Mouse (Mus musculus): ENCODE measurements around the gene Oas1d. TPM values are rescaled to one million over a fixed set of nuclear protein-coding genes. Genes with fewer than 3 reads are reported as not detected.

Oas1d gene
- total RNA-seq, 2 experiments from 2014 or later, result not detected

DNA sequence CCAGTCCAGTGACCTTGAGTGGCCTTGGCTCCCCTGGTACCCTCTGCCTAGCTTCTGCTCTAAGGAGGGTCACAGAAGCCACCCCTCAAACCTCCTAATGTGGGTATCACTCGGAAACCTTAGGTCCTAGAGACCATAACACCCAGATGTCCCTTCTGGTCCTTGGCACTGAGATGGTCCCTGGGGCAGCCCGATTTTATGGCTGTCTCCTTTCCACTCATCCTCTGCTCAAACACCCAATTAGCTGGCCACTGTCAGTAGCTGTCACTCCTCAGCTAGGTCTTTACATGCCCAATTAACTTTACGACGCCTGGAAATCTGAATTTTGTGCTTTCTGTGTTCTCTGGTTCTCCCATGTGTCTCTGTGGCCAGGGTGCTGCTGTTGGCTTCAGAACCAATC lies 51.8 kb downstream of the Oas1d start:
- DNase-seq (ENCODE audit: low spot score in 2 of 2), result no peak
- intact Hi-C loops (cut with DNase I), result no loop called here

- intact Hi-C loops (cut with DNase I), result no loop called here
- DNase-seq (ENCODE audit: low spot score in 2 of 2), result no peak
Measured at GRCm38 (mm10) chr5:120966894-120967293, 52.6 kb downstream of the Oas1d start.

DNA sequence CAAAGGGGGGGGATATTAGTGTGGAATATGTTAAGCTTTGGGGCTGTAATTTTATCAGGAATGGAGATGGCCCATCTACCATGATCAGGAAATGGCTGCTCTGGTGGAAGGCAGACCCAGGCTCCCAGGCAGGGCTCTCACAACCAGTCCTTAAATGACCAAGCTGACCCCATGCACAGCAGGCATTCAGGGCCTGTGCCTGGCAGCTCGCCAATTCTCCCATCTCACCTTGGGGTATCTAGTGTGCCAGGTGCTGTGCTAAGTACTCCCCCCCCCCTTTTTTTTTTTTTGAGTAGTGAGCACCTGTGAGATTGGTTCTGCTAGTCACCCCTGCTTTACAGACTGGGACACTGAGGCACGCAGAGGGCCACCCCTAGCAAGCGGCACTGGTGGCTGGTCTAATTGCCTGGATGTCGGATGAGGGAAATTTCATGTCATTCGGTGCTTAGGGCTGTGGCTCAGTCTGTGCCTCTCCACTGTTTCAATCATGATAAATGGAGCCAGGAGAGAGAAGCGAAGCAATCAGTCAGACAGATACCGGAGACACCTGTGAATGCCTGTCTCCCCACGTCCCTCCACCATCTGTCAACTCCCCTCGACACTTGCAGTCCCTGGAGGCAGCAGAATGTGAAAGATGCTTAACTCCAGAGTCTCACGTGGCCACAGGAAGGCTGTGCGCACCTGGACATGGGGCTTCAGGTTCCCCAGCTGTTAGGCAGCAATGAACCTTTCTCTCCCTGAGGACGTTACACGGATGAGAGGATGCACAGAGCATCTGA lies 53.2 kb downstream of the Oas1d start:
- intact Hi-C loops (cut with DNase I), result no loop called here
- DNase-seq (ENCODE audit: low spot score in 2 of 2), result no peak

DNA sequence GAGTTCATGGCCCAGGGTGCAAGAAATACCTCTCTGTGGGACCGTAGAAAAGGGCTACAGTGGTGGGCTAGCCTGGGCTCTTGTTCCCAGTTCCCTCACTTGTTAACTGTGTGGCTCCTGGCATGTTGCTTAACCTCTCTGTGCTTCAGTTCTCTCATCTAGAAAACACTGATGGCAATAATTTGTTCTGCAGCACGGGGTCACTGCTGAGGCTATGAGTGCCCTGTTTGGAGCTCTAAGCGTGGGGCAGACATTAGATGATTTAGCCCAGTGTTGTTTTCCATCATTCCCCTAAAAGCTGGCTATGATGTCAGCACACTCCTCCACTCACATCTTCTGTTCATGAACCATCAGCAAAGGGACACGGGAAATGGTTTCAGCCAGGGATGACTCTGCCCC lies 53.8 kb downstream of the Oas1d start:
- intact Hi-C loops (cut with DNase I), result no loop called here
- DNase-seq (ENCODE audit: low spot score in 2 of 2), result no peak

- no peak for DNase-seq (ENCODE audit: low spot score in 2 of 2)
- intact Hi-C loops (cut with DNase I), result no loop called here
Measured at GRCm38 (mm10) chr5:120968799-120969198, 54.5 kb downstream of the Oas1d start.

- intact Hi-C loops (cut with DNase I), result no loop called here
- DNase-seq (ENCODE audit: low spot score in 2 of 2), result no peak
Measured at GRCm38 (mm10) chr5:120969703-120970102, 55.4 kb downstream of the Oas1d start.

Other genes starting within 250 kb of the Oas1d start
- gene Dtx1, start 202.6 kb upstream of the Oas1d start, total RNA-seq (2021), result 10 to 100 TPM; 67.3 to 71.3 TPM
- under 1 TPM in 1 of 2 experiments, not detected in 1; 0.23 TPM for gene Oas2, start 164.7 kb upstream of the Oas1d start, total RNA-seq (2021)
- gene Oas3, start 136.9 kb upstream of the Oas1d start, total RNA-seq (2021), result not detected
- not detected for gene Oas1e, start 119.0 kb upstream of the Oas1d start, total RNA-seq (2021)
- 1 to 10 TPM in 1 of 2 experiments, under 1 TPM in 1; 0.91 to 1.9 TPM for gene Oas1c, start 102.0 kb upstream of the Oas1d start, total RNA-seq (2021)
- not detected for gene Oas1f, start 67.2 kb upstream of the Oas1d start, total RNA-seq (2021)
- not detected for gene Oas1h, start 53.1 kb upstream of the Oas1d start, total RNA-seq (2021)
- under 1 TPM in 1 of 2 experiments, not detected in 1; 0.54 TPM for gene Oas1g, start 26.9 kb upstream of the Oas1d start, total RNA-seq (2021)
- gene Oas1a, start 7.0 kb upstream of the Oas1d start, total RNA-seq (2021), result under 1 TPM in 1 of 2 experiments, not detected in 1; 0.17 TPM
- gene Rph3a, start 95.6 kb downstream of the Oas1d start, total RNA-seq (2021), result 100 to 1,000 TPM; 304 to 358 TPM